In genomic region chr10:95940046-95940900, GRCm38 (mm10) we compare ENCODE assay signal across 8 mouse cellular contexts. TPM values are rescaled to one million over a fixed set of nuclear protein-coding genes. Genes with fewer than 3 reads are reported as not detected.
DNase-seq lines count a peak whose midpoint lies in the region; ATAC-seq and TF ChIP-seq lines count a peak whose summit lies in the region.

TSS of gene Eea1 (plus strand) at chr10:95940650.

- H3K27ac ChIP-seq in gastrocnemius, adult 2 months, result peak within 1 kb of the TSS; percentile 98
- peak within 1 kb of the TSS; percentile 90 for H3K27ac ChIP-seq in hindbrain, postnatal 0 days

- peak within 1 kb of the TSS; percentile 89 for H3K4me2 ChIP-seq in hindbrain, postnatal 0 days (ENCODE audit: low read depth, low read length)

- peak; percentile 65 for ATAC-seq in activated CD4-positive, CD25-positive, alpha-beta regulatory T cell, adult 4 months
- ATAC-seq in common myeloid progenitor, adult 5-6 weeks (replicated peaks; ENCODE audit: low read depth, poor library complexity, severe bottlenecking), result peak; percentile 88
- ATAC-seq in hindbrain, postnatal 0 days, result peak; percentile 100

- intact Hi-C loops in gastrocnemius, adult 2 months (cut with DNase I), result loop anchor here (5.0 kb wide), 1 partner anchor 388 kb away; no protein-coding TSS in a partner anchor

- no peaks in the 10 kb centered on the region for H3K36me3 ChIP-seq in hindbrain, postnatal 0 days (ENCODE audit: insufficient read depth, low read length)

- peak within 1 kb of the TSS; percentile 94 for H3K4me3 ChIP-seq in gastrocnemius, adult 2 months
- H3K4me3 ChIP-seq in hindbrain, postnatal 0 days (ENCODE audit: low read length), result peak within 1 kb of the TSS; percentile 82

- H3K27me3 ChIP-seq in hindbrain, postnatal 0 days (ENCODE audit: insufficient read depth, low read length), result no peaks in the 10 kb centered on the region

- no peaks in the 10 kb centered on the region for H3K9me3 ChIP-seq in hindbrain, postnatal 0 days (ENCODE audit: low read length)

- DNase-seq in gastrocnemius, adult 2 months, result peak; percentile 95
- DNase-seq in hindbrain, postnatal 0 days (ENCODE audit: low spot score), result peak; percentile 97
- DNase-seq in left cerebral cortex, adult 18-20 months (ENCODE audit: low spot score in 2 of 2), result peak; percentile 80 to 95
- DNase-seq in lung, postnatal 4 days, result peak; percentile 95 to 97
- DNase-seq in retina, postnatal 1 day, result peak; percentile 96
- peak; percentile 70 for DNase-seq in thymus, postnatal 4 days

- peak; percentile 14; the same call in 1 of the 2 replicates for TF ChIP-seq CTCF in gastrocnemius, adult 2 months (IDR thresholded peaks at IDR 0.05)
- TF ChIP-seq CTCF in hindbrain, postnatal 0 days (IDR thresholded peaks at IDR 0.05; ENCODE audit: low read depth), result no peak

- under 1% methylated on average over 50 of the region's 59 CpGs for WGBS in hindbrain, postnatal 0 days

- peaks cover 10% of the 10 kb centered on the region; the same call in 1 of the 2 replicates for H3K4me1 ChIP-seq in hindbrain, postnatal 0 days (ENCODE audit: insufficient read depth, low read length)

- H3K9ac ChIP-seq in hindbrain, postnatal 0 days (replicated peaks; ENCODE audit: low read length), result peak within 1 kb of the TSS; percentile 83

RNA-seq across cellular contexts. Expression of gene Eea1, which starts in this region (rescaled TPM):
- polyA plus RNA-seq in activated CD4-positive, CD25-positive, alpha-beta regulatory T cell, adult 4 months (2017; shearing (Covaris generic)), result 10 to 100 TPM; 23.2 to 26.6 TPM
- 40.1 and 48.6 TPM in 2 replicates for total RNA-seq in common myeloid progenitor, adult 5-6 weeks (2017)
- 10 to 100 TPM; 24.4 to 27.4 TPM for total RNA-seq in gastrocnemius, adult 2 months (2021)
- total RNA-seq in hindbrain, postnatal 0 days (2014; rRNA removed), result 12.3 and 14.6 TPM in 2 replicates
- 27.3 and 27.5 TPM in 2 replicates for polyA plus RNA-seq in hindbrain, postnatal 0 days (2015; fragmentation: Nextera tagmentation; extraction: Ambion mirVana)
- total RNA-seq in left cerebral cortex, adult 18-20 months (2021), result 10 to 100 TPM; 36.0 to 38.0 TPM

Comparison
In these comparisons a context has a peak if more than half of its experiments do, and no peak if none do; other contexts are left out.
1. Peak in every context shown above with its lines: DNase-seq, ATAC-seq, H3K4me3 ChIP-seq and H3K27ac ChIP-seq.